ENCODE assay signal across 8 mouse cellular contexts in genomic region chr6:18848702-18849061, GRCm38 (mm10). TPM values are rescaled to one million over a fixed set of nuclear protein-coding genes. Genes with fewer than 3 reads are reported as not detected.
A peak's percentile ranks its signal among the peaks of the same experiment; 100 is the strongest.
DNase-seq lines count a peak whose midpoint lies in the region; ATAC-seq and TF ChIP-seq lines count a peak whose summit lies in the region.

No protein-coding gene starts in this region.

- H3K27ac ChIP-seq in testis, adult 2 months (ENCODE audit: control insufficient read depth, insufficient read depth, low read depth, low read length), result peak overlapping the region; percentile 100
- peak overlapping the region; percentile 89 for H3K27ac ChIP-seq in liver, embryonic 12.5 days

- no peak for TF ChIP-seq CTCF in testis, adult 2 months (IDR thresholded peaks at IDR 0.05; ENCODE audit: control insufficient read depth, insufficient read depth, insufficient replicate concordance, low read depth, low read length)

- H3K4me1 ChIP-seq in testis, adult 2 months (ENCODE audit: control insufficient read depth, insufficient read depth, low read length), result no peaks in the 10 kb centered on the region
- H3K4me1 ChIP-seq in liver, embryonic 12.5 days, result peaks cover 13% of the 10 kb centered on the region

- WGBS in liver, embryonic 12.5 days (ENCODE audit: insufficient replicate concordance), result 1% methylated on average over 28 of the region's 28 CpGs

- H3K9ac ChIP-seq in liver, embryonic 12.5 days, result peak overlapping the region; percentile 89

- DNase-seq in cerebellum, adult 18-20 months, result no peak
- no peak for DNase-seq in testis, postnatal 14 days (ENCODE audit: low spot score)
- no peak for DNase-seq in right cerebral cortex, postnatal 10 days (ENCODE audit: low spot score in 2 of 2)
- DNase-seq in thymus, postnatal 25 days, result no peak

- H3K4me2 ChIP-seq in liver, embryonic 12.5 days, result peak overlapping the region; percentile 75

- no peaks in the 10 kb centered on the region for H3K27me3 ChIP-seq in testis, adult 2 months (ENCODE audit: control insufficient read depth, insufficient read depth, low read length)
- H3K27me3 ChIP-seq in liver, embryonic 12.5 days (replicated peaks), result no peaks in the 10 kb centered on the region

- peak; percentile 36; the same call in 1 of the 2 replicates for ATAC-seq in cerebellum, adult (ENCODE audit: insufficient number of reproducible peaks, low FRiP score, low TSS enrichment)
- ATAC-seq in liver, embryonic 12.5 days, result no peak
- ATAC-seq in megakaryocyte-erythroid progenitor cell, adult 5-6 weeks (replicated peaks; ENCODE audit: low FRiP score, low TSS enrichment, poor library complexity, severe bottlenecking), result no peak

- no peaks in the 10 kb centered on the region for H3K9me3 ChIP-seq in liver, embryonic 12.5 days (replicated peaks)

- H3K36me3 ChIP-seq in testis, adult 2 months (ENCODE audit: control insufficient read depth, insufficient read depth, low read length), result no peaks in the 10 kb centered on the region
- peaks cover 28% of the 10 kb centered on the region for H3K36me3 ChIP-seq in liver, embryonic 12.5 days

- no peak for TF ChIP-seq POLR2A in testis, adult 2 months (IDR thresholded peaks at IDR 0.05; ENCODE audit: control insufficient read depth, low read depth, low read length)

- peak overlapping the region; percentile 99 for H3K4me3 ChIP-seq in testis, adult 2 months (ENCODE audit: control insufficient read depth, low read depth, low read length)
- H3K4me3 ChIP-seq in liver, embryonic 12.5 days, result peak overlapping the region; percentile 79

RNA-seq across cellular contexts. Expression of gene Lsm8, which starts 0.3 kb away (rescaled TPM):
- 16.7 and 25.5 TPM in 2 replicates for polyA plus RNA-seq in testis, adult 2 months (2012; rRNA removed)
- 110 and 117 TPM in 2 replicates for polyA plus RNA-seq in liver, embryonic 12.5 days (2016; fragmentation: Nextera tagmentation; extraction: Ambion mirVana)
- total RNA-seq in megakaryocyte-erythroid progenitor cell, adult 5-6 weeks (2014; fragmentation: Nextera tagmentation), result 107 and 131 TPM in 2 replicates
- 120 and 173 TPM in 2 replicates for total RNA-seq in megakaryocyte-erythroid progenitor cell, adult 5-6 weeks (2017)

RNA-seq across cellular contexts. Expression of gene Ankrd7, which starts 17.4 kb away (rescaled TPM):
- polyA plus RNA-seq in testis, adult 2 months (2012; rRNA removed), result 33.0 and 55.8 TPM in 2 replicates
- 0.17 TPM in 1 of 2 replicates, not detected in the other for polyA plus RNA-seq in liver, embryonic 12.5 days (2016; fragmentation: Nextera tagmentation; extraction: Ambion mirVana)
- 0.54 TPM in 1 of 2 replicates, not detected in the other for total RNA-seq in megakaryocyte-erythroid progenitor cell, adult 5-6 weeks (2014; fragmentation: Nextera tagmentation)
- not detected in 2 replicates for total RNA-seq in megakaryocyte-erythroid progenitor cell, adult 5-6 weeks (2017)

Comparison
In these comparisons a context has a peak if more than half of its experiments do, and no peak if none do; other contexts are left out.
1. RNA of gene Ankrd7, which starts 17.4 kb away (polyA plus RNA-seq): 33.0 to 55.8 TPM in testis, adult 2 months; 0.17 TPM in liver, embryonic 12.5 days; every median in the first group is over 10 times any median in the second.